Mouse (Mus musculus) left cerebral cortex, adult 2 months (tissue): ENCODE results near the gene E130114P18Rik. TPM values are rescaled to one million over a fixed set of nuclear protein-coding genes. Genes with fewer than 3 reads are reported as not detected.
A peak's percentile ranks its signal among the peaks of the same experiment; 100 is the strongest.

Experiments
- DNase-seq, 2 experiments: peaks; one replicate each; pipeline ENCODE4 v3.0.0; 2021 to 2022; ENCODE audit warnings: low spot score in 2 of 2, mixed read lengths in 1 of 2; ENCODE audit errors: extremely low spot score in 1 of 2
- H3K27ac ChIP-seq: fragments of 200-600 bp; 2 replicates; pipeline ENCODE4 v1.8.1; 2022
- H3K4me3 ChIP-seq: fragments of 200-600 bp; 2 replicates; pipeline ENCODE4 v1.8.1; 2022
- CTCF ChIP-seq: fragments of 200-600 bp; IDR thresholded peaks from 2 replicates; pipeline ENCODE4 v1.8.1; 2022; ENCODE audit warnings: antibody characterized with exemption, mild to moderate bottlenecking, moderate library complexity
- intact Hi-C: fragments of 180-260 bp; cut with DNase I; formaldehyde crosslinking; loops from one replicate; pipeline ENCODE4 v1.15.1; 2025
- total RNA-seq, 2 experiments: library from RNA; stranded (reverse); gene quantifications; 2 replicates each; pipeline ENCODE4 v1.2.3; 2021

The E130114P18Rik gene
- total RNA-seq, 2 experiments from 2014 or later: 3.7 to 4.9 TPM

DNA sequence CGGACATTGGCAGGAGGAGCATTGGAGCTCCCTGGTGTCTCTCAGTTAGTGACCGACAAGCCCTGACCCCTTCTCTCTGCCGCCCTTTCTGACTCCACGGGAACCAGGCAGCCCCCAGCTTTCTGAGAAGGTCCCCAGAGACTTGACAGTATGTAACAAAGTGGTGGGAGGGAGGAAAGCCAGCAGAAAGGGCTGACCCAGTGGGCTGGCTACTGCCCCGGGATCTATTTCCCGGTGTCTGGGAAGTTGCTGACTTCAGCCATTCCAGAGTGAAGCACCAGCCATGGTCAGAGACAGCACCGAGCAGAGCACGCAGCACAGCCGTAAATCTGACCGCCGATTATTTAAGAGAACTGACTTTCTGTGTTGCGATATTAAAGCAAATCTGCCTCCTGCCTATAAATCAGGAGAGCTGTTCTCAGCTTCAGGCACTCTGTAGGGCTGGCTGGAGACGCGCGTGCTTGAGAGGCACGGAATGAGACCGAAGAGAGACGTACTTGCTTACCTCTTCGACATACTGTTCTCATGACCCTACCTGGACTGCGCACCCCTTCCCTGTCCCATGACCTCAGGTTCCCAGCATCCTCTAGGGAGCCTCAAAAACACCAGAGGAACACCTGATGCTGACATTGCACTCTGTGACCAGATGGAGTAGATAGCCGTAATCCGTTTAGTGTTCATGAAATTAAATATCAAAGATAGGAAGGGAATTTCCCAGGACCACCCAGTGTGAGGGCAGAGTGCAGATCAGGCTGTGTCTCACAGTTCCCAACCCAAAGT is 70.3 kb downstream of the E130114P18Rik start:
- intact Hi-C loops: no loop called here
- no peak for DNase-seq

DNA sequence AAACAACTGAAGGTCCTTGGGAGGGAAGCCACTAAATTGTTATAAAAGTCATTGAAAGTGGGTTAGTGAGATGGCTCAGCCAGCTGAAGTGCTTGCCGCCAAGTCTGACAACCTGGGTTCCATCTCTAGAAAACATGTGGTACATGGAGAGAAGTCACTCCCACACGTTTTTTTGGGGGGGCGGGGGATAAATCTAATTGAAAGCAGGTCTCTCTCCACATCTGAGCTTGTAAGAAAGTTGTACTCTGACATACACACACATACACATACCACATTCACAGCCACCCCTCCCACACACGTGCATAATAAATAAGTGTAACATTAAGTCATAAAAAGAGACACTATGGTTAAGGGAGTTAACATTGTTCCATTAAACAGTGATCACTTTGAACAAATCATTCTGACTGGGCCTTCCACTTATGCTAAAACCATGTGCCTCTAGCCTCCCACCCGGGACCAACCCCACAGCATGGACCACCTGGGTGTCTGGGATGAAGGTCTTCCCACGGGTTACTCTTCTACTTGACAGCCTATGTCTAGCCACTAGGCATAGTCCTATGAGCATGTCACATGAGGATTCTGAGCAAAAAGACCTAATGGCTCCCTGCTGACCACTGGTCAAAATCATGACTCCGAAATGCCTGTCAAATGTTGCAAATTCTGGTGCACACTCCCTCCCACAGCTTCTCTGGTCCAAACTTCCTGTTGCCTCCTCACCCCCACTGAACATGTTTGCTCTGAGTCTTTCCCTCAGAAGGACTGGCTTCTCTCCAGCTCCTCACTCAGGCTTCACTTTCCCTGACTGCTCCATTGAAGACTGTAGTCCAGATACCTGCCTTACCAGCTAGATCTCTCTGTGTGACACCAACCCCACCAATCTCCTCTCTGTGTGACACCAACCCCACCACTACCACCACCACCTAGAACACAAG is 80.9 kb downstream of the E130114P18Rik start:
- TF ChIP-seq CTCF: no peak
- DNase-seq: no peak
- H3K27ac ChIP-seq: no peak overlapping the region
- intact Hi-C loops: no loop called here
- H3K4me3 ChIP-seq: no peak overlapping the region

More for the DNA sequence above, 70.3 kb downstream of the E130114P18Rik start:
- Histone ChIP-seq H3K4me3 (no peak overlapping the region), H3K27ac (no peak overlapping the region)
- no peak for TF ChIP-seq CTCF

DNA sequence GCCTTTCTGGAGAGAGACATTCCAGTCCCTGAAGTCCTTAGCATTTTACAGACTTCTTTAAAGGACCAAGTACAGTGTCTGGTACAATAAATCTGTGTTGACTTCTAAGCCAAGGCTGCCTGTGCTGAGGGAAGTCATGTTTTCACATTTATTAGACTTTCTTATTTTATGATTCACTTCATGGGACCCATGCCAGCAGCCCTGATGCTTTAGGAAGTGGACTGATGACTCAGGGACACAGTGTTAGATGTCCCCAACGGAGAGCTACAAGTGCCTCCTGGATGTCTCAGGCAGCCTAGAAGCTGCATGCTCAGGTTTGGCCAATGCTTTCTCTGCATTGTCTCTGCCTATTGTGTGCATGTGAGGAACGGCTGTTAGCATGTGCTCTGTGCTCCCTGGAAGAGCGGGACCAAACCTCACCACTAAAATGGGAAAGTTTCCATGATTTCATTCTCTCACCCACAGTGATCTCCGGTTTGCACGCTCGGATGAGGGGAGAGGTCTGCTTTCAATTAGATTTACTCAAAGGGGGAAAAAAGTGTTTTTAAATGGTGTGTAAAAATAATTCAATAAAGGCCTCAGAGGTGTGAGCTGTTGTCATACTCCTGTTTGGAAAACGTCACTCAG is 82.4 kb downstream of the E130114P18Rik start:
- TF ChIP-seq CTCF: no peak
- DNase-seq: no peak
- intact Hi-C loops: no loop called here
- no peak overlapping the region for H3K4me3 ChIP-seq
- H3K27ac ChIP-seq: no peak overlapping the region

DNA sequence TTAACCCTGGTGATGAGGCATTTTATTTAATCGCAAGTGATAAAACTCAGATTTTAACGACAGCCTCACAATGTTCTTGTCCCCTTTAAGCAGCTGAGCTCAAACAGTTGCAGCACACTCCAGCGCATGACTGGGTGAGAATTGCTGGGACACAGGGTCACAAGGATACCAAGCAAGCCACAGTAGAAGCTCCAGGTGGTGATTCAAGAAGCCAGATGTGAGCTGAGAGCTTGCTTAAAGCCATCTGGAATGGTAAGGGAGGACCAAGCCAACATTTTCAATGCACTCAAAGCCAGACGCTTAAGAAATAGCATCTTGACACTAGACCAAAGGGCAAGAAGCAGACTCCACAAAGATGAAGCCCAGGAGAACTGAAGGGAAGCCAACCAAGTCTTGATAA is 83.9 kb downstream of the E130114P18Rik start:
- intact Hi-C loops: no loop called here
- H3K4me3 ChIP-seq: no peak overlapping the region
- TF ChIP-seq CTCF: no peak

DNA sequence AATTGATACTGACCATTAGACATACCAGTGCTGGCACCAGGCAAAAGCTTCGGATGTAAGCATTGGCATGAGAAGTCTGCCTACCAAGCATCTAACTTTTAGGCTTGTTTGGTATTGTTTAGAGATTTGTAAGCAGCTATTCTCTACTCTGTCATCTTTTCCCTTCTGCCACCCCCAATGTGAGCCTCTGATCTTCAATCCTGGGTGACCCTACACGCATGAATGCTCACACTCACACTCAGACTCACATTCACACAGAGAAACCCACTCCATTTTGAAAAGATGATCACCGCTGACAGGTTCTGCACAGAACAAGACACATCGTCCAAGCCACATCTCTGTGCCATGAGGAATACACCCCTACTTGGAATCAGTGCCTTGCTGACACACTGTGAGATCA is 84.8 kb downstream of the E130114P18Rik start:
- Histone ChIP-seq H3K4me3 (no peak overlapping the region), H3K27ac (no peak overlapping the region)
- DNase-seq: no peak
- TF ChIP-seq CTCF: no peak
- intact Hi-C loops: no loop called here

More for the DNA sequence above, 83.9 kb downstream of the E130114P18Rik start:
- no peak for DNase-seq
- no peak overlapping the region for H3K27ac ChIP-seq

DNA sequence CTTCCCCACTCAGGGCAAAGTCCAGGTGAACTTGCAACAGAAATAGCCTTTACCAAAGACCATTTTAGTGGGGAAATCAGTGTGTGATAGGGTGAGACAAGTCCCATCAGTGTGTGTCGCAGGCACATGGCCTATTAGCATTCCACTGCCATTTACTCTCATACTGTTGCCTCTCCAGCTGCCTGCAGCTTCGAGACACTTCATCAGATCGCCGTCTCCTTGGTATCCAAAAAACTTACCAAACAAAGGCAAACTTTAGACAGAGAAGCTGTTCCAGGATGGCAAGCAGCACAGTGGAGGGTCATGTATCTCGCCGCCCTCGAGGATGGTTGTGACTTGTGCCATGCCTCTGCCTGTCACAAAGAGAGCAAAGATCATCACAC is 87.5 kb downstream of the E130114P18Rik start:
- no peak for TF ChIP-seq CTCF
- no peak for DNase-seq
- Histone ChIP-seq H3K4me3 (no peak overlapping the region), H3K27ac (no peak overlapping the region)
- intact Hi-C loops: no loop called here

DNA sequence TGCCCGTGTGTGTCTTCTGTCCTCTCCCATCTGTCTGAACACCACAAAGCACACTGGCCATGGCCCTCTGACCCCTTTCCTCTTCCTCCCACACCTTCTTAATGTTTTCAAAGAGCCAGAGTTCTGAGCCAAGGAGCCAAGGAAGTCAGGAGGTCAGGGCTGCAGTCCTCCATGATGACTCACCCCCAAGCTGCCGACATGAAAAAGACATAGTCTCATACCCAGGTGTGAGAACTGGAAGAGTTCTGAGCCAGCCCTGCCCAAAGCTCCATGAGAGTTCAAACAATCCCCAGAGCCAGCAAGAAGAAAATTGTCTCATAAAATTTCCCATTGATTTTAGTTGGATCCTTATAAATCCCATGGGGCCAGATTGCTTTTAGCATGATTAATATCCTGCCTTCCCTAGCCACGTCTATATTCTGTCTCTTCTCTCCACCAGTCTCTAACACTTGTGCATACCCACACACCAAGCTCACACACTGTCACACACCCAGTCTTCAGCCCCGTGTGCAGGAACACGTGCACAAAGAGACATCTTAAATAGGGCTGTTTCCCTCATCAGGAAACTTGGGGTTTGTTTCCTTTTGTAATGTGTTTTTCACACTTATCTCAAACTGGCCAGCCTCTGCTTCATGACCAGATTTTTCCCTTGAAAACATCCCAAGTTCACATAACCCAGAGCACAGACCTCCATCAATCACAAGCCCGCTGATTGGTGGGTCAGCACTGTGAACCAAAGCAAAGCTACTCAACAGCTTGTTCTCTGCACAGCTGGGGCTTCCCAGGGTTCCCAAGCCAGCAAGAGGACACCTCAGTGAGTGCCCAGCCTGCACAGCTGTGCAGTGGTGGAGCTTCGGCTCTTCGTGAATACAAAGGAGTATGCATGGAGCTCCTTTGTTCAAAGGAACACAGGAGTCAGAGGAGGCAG is 88.2 kb downstream of the E130114P18Rik start:
- intact Hi-C loops: no loop called here
- TF ChIP-seq CTCF: no peak
- Histone ChIP-seq H3K27ac (no peak overlapping the region), H3K4me3 (no peak overlapping the region)
- no peak for DNase-seq

DNA sequence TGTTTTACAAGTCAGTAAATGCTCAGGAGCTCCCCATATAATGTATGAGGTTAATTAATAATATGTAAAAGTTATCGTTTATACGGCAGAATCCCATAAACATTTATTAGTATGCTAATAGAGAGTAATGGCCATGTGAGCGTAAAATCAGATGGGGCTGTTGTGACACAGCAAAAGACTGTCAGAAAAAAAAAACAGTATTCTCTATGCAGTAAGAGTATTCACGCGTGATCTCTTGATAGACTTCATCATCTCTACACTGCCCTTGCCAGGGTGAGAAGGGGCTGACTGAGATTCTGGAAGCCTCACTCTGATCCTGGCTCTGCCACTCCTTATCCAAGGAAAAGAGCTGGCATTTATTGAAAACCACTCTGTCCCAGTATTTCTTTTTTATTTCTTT is 91.9 kb downstream of the E130114P18Rik start:
- intact Hi-C loops: no loop called here
- DNase-seq: no peak
- no peak overlapping the region for H3K4me3 ChIP-seq
- no peak for TF ChIP-seq CTCF
- no peak overlapping the region for H3K27ac ChIP-seq

DNA sequence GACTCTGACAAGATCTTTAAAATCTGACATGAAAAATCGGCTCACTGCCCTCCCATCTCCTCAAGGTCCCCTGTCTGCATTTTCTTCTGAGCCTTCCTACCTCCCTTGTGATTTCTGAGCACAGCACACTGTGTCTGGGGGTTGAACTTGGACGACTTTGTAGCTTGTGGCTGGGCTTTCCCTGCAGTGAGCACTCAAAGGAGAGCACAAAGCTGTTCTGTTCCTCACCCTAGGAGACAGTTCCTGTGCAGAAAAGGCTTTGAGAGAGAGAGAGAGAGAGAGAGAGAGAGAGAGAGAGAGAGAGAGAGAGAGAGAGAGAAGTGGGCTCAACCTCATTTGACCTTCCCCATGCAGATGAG is 101.3 kb downstream of the E130114P18Rik start:
- no peak overlapping the region for H3K4me3 ChIP-seq
- H3K27ac ChIP-seq: no peak overlapping the region
- intact Hi-C loops: loop anchor here (2.0 to 5.0 kb wide), 4 partner anchors 68 to 766 kb away; no protein-coding TSS in a partner anchor
- no peak for TF ChIP-seq CTCF
- DNase-seq: no peak

DNA sequence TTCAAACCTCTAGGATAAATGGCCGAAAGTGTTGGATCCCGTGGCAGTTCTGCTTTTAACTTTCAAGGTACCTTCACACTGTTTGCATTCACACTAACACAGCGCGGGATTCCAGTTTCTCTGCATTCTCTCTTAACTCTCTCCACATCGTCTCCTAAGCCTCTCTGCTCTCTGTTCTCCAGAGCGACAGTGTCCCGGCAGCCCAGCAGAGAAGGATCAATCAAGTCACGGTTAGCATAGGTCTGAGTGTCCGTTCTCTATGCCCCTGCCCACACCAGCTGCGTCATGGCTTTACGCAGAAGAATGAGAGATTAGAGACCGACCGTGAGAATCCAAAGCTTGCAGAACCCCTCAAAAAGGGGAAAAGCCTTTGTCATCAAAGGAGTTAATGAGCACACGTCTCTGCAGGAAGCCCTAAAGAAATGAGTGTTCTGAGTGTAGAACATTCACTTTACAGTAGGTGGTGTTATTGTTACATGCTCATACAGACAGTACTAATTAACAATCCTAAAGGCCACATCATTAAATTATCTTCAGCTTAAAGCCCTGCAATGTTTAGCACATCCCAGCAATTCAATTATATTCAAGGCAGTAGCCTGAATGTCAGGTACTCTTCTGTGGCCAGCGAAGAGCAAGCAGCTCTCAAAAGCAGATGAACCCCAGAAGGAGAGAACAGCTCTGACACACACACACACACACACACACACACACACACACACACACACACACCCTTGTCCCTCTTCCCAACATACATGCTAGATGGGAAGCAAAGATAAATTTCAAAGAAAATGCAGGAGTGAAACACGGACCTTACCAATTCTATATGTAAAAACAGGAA is 101.9 kb downstream of the E130114P18Rik start:
- DNase-seq: no peak
- Histone ChIP-seq H3K4me3 (peak overlapping the region; percentile 19; the same call in 1 of the 2 replicates), H3K27ac (no peak overlapping the region)
- peak; percentile 57 for TF ChIP-seq CTCF
- intact Hi-C loops: loop anchor here (2.0 to 5.0 kb wide), 4 partner anchors 69 to 766 kb away; no protein-coding TSS in a partner anchor
